Mouse (Mus musculus): Measurements from ENCODE around the gene Kifc1.

DNA sequence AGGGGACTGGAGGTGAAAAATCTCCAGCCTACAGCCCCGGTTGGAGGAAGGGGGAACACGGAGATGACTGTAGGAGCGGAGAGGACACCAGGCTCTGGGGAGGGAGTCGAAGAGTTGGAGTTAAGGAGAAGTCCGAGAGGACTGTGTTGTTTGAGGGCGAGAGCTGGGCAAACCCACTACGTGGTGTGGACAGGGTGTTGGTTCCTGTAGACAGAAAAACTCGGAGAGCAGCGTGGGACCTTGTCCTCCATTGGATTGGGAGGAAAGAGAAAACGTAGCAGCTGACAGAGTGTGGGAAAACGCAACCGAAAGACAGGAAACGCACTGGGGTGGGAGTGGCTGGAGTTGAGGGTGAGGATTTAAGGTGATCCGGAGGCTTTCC lies 19.4 kb upstream of the Kifc1 start:
- TF ChIP-seq CTCF (IDR thresholded peaks at IDR 0.05; ENCODE audit: borderline replicate concordance, control insufficient read depth, extremely low read depth, insufficient read depth, low read length, poor library complexity), result no peak
- no peak; the same call in 1 of the 2 replicates for TF ChIP-seq POLR2A (IDR thresholded peaks at IDR 0.05; ENCODE audit: control insufficient read depth, extremely low read depth, insufficient read depth, low read length, poor library complexity)

All from thymus, adult 2 months (tissue).